19 mouse cellular contexts compared by ENCODE assay signal in the genomic region with DNA sequence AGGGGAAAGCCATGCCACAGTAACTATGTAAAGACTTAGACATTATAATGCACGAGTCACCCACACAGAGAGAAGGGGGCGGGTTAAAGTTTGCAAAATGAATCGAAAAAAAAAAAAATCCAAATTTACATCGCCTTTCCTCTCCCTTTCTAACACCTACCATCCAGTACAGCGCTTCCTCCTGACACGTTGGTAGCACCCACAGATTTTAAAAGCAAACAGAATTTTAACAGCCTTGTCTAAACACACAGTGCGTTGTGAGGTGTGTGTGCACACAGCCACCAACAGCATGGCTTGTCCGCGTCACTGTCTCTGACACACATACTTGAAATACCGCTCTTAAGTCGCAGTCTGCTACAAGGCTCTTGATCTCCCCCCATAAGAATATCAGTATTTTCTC.
"Had no signal": no experiment of that assay in that cellular context is flagged by ENCODE, and none has a peak within 500 bp of the region (broad histone marks: within the 10 kb centered on the region; RNA-seq: fewer than 3 reads in every experiment).

No protein-coding gene starts in this region.

- H3K4me1 ChIP-seq: liver, embryonic 15.5 days; lung, embryonic 15.5 days had no signal

- H3K9me3 ChIP-seq: liver, embryonic 15.5 days; lung, embryonic 15.5 days; midbrain, embryonic 15.5 days; neural tube, embryonic 15.5 days had no signal

- DNase-seq: liver, postnatal 0 days; lung, adult 2 months; lung, postnatal 10 days; retina, postnatal 1 day; right cerebral cortex, postnatal 25 days; spleen, adult 18-20 months; thymus, adult 18-20 months; thymus, postnatal 14 days; thymus, postnatal 36 days had no signal

- ATAC-seq: liver, postnatal 0 days; midbrain, embryonic 13.5 days; midbrain, embryonic 15.5 days had no signal

- H3K27ac ChIP-seq: liver, embryonic 15.5 days; lung, embryonic 15.5 days; macrophage; midbrain, embryonic 13.5 days; midbrain, embryonic 15.5 days; neural tube, embryonic 13.5 days; neural tube, embryonic 15.5 days had no signal

- H3K4me2 ChIP-seq: liver, embryonic 15.5 days; lung, embryonic 15.5 days; midbrain, embryonic 11.5 days; midbrain, embryonic 13.5 days; midbrain, embryonic 15.5 days; neural tube, embryonic 13.5 days; neural tube, embryonic 15.5 days had no signal

- H3K27me3 ChIP-seq: liver, embryonic 15.5 days; lung, embryonic 15.5 days; megakaryocyte, embryonic 14.5 days; midbrain, embryonic 13.5 days; midbrain, embryonic 15.5 days; neural tube, embryonic 13.5 days; neural tube, embryonic 15.5 days had no signal

- H3K9ac ChIP-seq: liver, embryonic 15.5 days; liver, postnatal 0 days; lung, embryonic 15.5 days; midbrain, embryonic 13.5 days; midbrain, embryonic 15.5 days; neural tube, embryonic 13.5 days; neural tube, embryonic 15.5 days had no signal

- H3K4me3 ChIP-seq: liver, embryonic 15.5 days; lung, embryonic 15.5 days; megakaryocyte, embryonic 14.5 days; midbrain, embryonic 13.5 days; midbrain, embryonic 15.5 days; myocyte; neural tube, embryonic 13.5 days; neural tube, embryonic 15.5 days had no signal
